Mouse (Mus musculus) MEL (cell line): Measurements from ENCODE around the gene Mcm6. TPM values are rescaled to one million over a fixed set of nuclear protein-coding genes. Genes with fewer than 3 reads are reported as not detected.

ENCODE experiments used
- DNase-seq: peaks from one replicate; pipeline ENCODE4 v3.0.0; 2011; ENCODE audit warnings: low read depth, low spot score
- H3K27ac ChIP-seq: 2 replicates; pipeline ENCODE4 v1.5.1; 2012; ENCODE audit warnings: low read depth, mild to moderate bottlenecking, control low read depth, low read length, moderate library complexity; ENCODE audit not compliant: control insufficient read depth
- H3K27me3 ChIP-seq, 2 experiments: fragments of 150-350 bp in 1 of 2; sonication (generic) in 1 of 2; 2 replicates each; pipeline ENCODE4 v1.6.1; 2012; ENCODE audit warnings: low read length in 2 of 2, mild to moderate bottlenecking in 2 of 2, improper control_type of control experiment in 1 of 2, moderate library complexity in 1 of 2; ENCODE audit not compliant: insufficient read depth in 2 of 2, control insufficient read depth in 1 of 2
- H3K36me3 ChIP-seq, 2 experiments: 2 replicates each; pipeline ENCODE4 v1.6.1; 2012 to 2014; ENCODE audit warnings: low read length in 2 of 2, improper control_type of control experiment in 1 of 2, inconsistent platforms in 1 of 2, mild to moderate bottlenecking in 1 of 2; ENCODE audit not compliant: insufficient read depth in 2 of 2, control insufficient read depth in 1 of 2
- H3K4me1 ChIP-seq, 2 experiments: fragments of 150-350 bp in 1 of 2; sonication (generic) in 1 of 2; 2 replicates each; pipeline ENCODE4 v1.6.1; 2012; ENCODE audit warnings: low read length in 2 of 2, improper control_type of control experiment in 1 of 2, mild to moderate bottlenecking in 1 of 2; ENCODE audit not compliant: insufficient read depth in 2 of 2, control insufficient read depth in 1 of 2
- H3K4me3 ChIP-seq, 2 experiments: fragments of 150-350 bp in 1 of 2; sonication (generic) in 1 of 2; 2 replicates each; pipeline ENCODE4 v1.5.1; 2012; ENCODE audit warnings: low read depth in 2 of 2, low read length in 2 of 2, mild to moderate bottlenecking in 2 of 2, moderate library complexity in 2 of 2, control low read depth in 1 of 2, improper control_type of control experiment in 1 of 2; ENCODE audit not compliant: control insufficient read depth in 1 of 2, insufficient read depth in 1 of 2
- H3K79me2 ChIP-seq: 2 replicates; pipeline ENCODE4 v1.6.1; 2012; ENCODE audit warnings: mild to moderate bottlenecking, low read length, moderate library complexity; ENCODE audit not compliant: control insufficient read depth, poor library complexity, insufficient read depth
- H3K9ac ChIP-seq: 2 replicates; pipeline ENCODE4 v1.6.1; 2012; ENCODE audit warnings: low read depth, mild to moderate bottlenecking, control low read depth, low read length, moderate library complexity; ENCODE audit not compliant: control insufficient read depth, poor library complexity, severe bottlenecking
- H3K9me3 ChIP-seq: fragments of 150-350 bp; sonication (generic); replicated peaks from 2 replicates; pipeline ENCODE4 v1.6.1; 2012; ENCODE audit warnings: mild to moderate bottlenecking, low read length, improper control_type of control experiment, moderate library complexity; ENCODE audit not compliant: insufficient read depth
- BHLHE40 ChIP-seq: IDR thresholded peaks from 2 replicates; pipeline ENCODE4 v1.6.1; 2012; ENCODE audit warnings: low read depth, mild to moderate bottlenecking, inconsistent platforms, low read length, improper control_type of control experiment, borderline replicate concordance
- CHD1 ChIP-seq: IDR thresholded peaks from 2 replicates; pipeline ENCODE4 v1.6.1; 2012; ENCODE audit warnings: low read depth, mild to moderate bottlenecking, inconsistent platforms, low read length, improper control_type of control experiment
- CHD2 ChIP-seq: IDR thresholded peaks from 2 replicates; pipeline ENCODE4 v1.6.1; 2011; ENCODE audit warnings: low read length, improper control_type of control experiment
- CTCF ChIP-seq, 3 experiments: IDR thresholded peaks in 2 of 3; conservative IDR thresholded peaks in 1 of 3; 2 replicates each; pipeline ENCODE4 v1.5.1; 2011 to 2012; ENCODE audit warnings: low read length in 3 of 3, low read depth in 2 of 3, mild to moderate bottlenecking in 2 of 3, improper control_type of control experiment in 1 of 3, inconsistent platforms in 1 of 3, mixed read lengths in 1 of 3, moderate library complexity in 1 of 3; ENCODE audit not compliant: control insufficient read depth in 1 of 3, insufficient read depth in 1 of 3, poor library complexity in 1 of 3, severe bottlenecking in 1 of 3
- E2F4 ChIP-seq: IDR thresholded peaks from 2 replicates; pipeline ENCODE4 v1.6.1; 2011; ENCODE audit warnings: low read depth, low read length, improper control_type of control experiment, borderline replicate concordance
- ELF1 ChIP-seq: IDR thresholded peaks from 2 replicates; pipeline ENCODE4 v1.6.1; 2014; ENCODE audit warnings: low read depth, mild to moderate bottlenecking, inconsistent platforms, low read length, improper control_type of control experiment, moderate library complexity
- EP300 ChIP-seq, 2 experiments: IDR thresholded peaks; 2 replicates each; pipeline ENCODE4 v1.6.1; 2011; ENCODE audit warnings: improper control_type of control experiment in 2 of 2, low read length in 2 of 2, low read depth in 1 of 2, mild to moderate bottlenecking in 1 of 2
- GABPA ChIP-seq: IDR thresholded peaks from 2 replicates; pipeline ENCODE4 v1.6.1; 2012; ENCODE audit warnings: low read depth, mild to moderate bottlenecking, inconsistent platforms, low read length, improper control_type of control experiment, moderate library complexity
- GATA1 ChIP-seq: IDR thresholded peaks from 2 replicates; pipeline ENCODE4 v1.6.1; 2011; ENCODE audit warnings: low read depth, low read length, improper control_type of control experiment
- HCFC1 ChIP-seq: IDR thresholded peaks from 2 replicates; pipeline ENCODE4 v1.6.1; 2012; ENCODE audit warnings: low read depth, mild to moderate bottlenecking, inconsistent platforms, low read length, improper control_type of control experiment, moderate library complexity
- KAT2A ChIP-seq: conservative IDR thresholded peaks from 2 replicates; pipeline ENCODE4 v1.6.1; 2012; ENCODE audit warnings: low read depth, low read length, improper control_type of control experiment, inconsistent platforms
- MAZ ChIP-seq: IDR thresholded peaks from 2 replicates; pipeline ENCODE4 v1.6.1; 2012; ENCODE audit warnings: low read depth, mild to moderate bottlenecking, inconsistent platforms, low read length, improper control_type of control experiment
- MEF2A ChIP-seq: IDR thresholded peaks from 2 replicates; pipeline ENCODE4 v1.6.1; 2014; ENCODE audit warnings: low read depth, mild to moderate bottlenecking, inconsistent platforms, low read length, improper control_type of control experiment; ENCODE audit not compliant: poor library complexity, insufficient replicate concordance, severe bottlenecking; ENCODE audit errors: extremely low read depth
- MXI1 ChIP-seq: IDR thresholded peaks from 2 replicates; pipeline ENCODE4 v1.6.1; 2011; ENCODE audit warnings: mild to moderate bottlenecking, low read depth, low read length, improper control_type of control experiment
- MYB ChIP-seq: IDR thresholded peaks from 2 replicates; pipeline ENCODE4 v1.6.1; 2011; ENCODE audit warnings: mild to moderate bottlenecking, low read depth, low read length, improper control_type of control experiment
- MYC ChIP-seq: IDR thresholded peaks from 2 replicates; pipeline ENCODE4 v1.6.1; 2011; ENCODE audit warnings: low read depth, mild to moderate bottlenecking, low read length, improper control_type of control experiment, moderate library complexity
- NELFE ChIP-seq: IDR thresholded peaks from 2 replicates; pipeline ENCODE4 v1.6.1; 2011; ENCODE audit warnings: low read depth, low read length, improper control_type of control experiment
- NRF1 ChIP-seq: IDR thresholded peaks from 2 replicates; pipeline ENCODE4 v1.6.1; 2014; ENCODE audit warnings: low read depth, mild to moderate bottlenecking, inconsistent platforms, low read length, improper control_type of control experiment, moderate library complexity; ENCODE audit not compliant: poor library complexity, insufficient read depth, severe bottlenecking
- RAD21 ChIP-seq: IDR thresholded peaks from 2 replicates; pipeline ENCODE4 v1.6.1; 2011; ENCODE audit warnings: mild to moderate bottlenecking, low read depth, low read length, improper control_type of control experiment
- RCOR1 ChIP-seq: IDR thresholded peaks from 2 replicates; pipeline ENCODE4 v1.6.1; 2012; ENCODE audit warnings: low read depth, mild to moderate bottlenecking, inconsistent platforms, low read length, improper control_type of control experiment
- SIN3A ChIP-seq: IDR thresholded peaks from 2 replicates; pipeline ENCODE4 v1.6.1; 2012; ENCODE audit warnings: low read length, improper control_type of control experiment, inconsistent platforms
- TCF12 ChIP-seq: IDR thresholded peaks from 2 replicates; pipeline ENCODE4 v1.6.1; 2014; ENCODE audit warnings: low read depth, mild to moderate bottlenecking, inconsistent platforms, low read length, improper control_type of control experiment, moderate library complexity
- ZNF384 ChIP-seq: IDR thresholded peaks from 2 replicates; pipeline ENCODE4 v1.6.1; 2012; ENCODE audit warnings: low read depth, mild to moderate bottlenecking, inconsistent platforms, low read length, improper control_type of control experiment
- polyA plus RNA-seq, 2 experiments: library from polyadenylated mRNA; stranded (reverse) in 1 of 2; unstranded in 1 of 2; fragments of >175 nt in 1 of 2; fragments of >200 nt in 1 of 2; gene quantifications; 2 replicates each; pipeline versions ENCODE4 v1.2.1 to v1.2.4; 2012; ENCODE audit warnings: low replicate concordance in 2 of 2, low read depth in 1 of 2; ENCODE audit not compliant: insufficient read length in 2 of 2, insufficient read depth in 1 of 2, missing spikeins in 1 of 2
- total RNA-seq: library from RNA; depleted of rRNA; stranded (reverse); fragments of 300-350 nt; gene quantifications from 2 replicates; pipeline ENCODE4 v1.2.3, GENCODE M21; 2012

Mcm6 gene
- total and polyA plus RNA-seq, 3 experiments: 218 to 850 (median 234) TPM

DNA sequence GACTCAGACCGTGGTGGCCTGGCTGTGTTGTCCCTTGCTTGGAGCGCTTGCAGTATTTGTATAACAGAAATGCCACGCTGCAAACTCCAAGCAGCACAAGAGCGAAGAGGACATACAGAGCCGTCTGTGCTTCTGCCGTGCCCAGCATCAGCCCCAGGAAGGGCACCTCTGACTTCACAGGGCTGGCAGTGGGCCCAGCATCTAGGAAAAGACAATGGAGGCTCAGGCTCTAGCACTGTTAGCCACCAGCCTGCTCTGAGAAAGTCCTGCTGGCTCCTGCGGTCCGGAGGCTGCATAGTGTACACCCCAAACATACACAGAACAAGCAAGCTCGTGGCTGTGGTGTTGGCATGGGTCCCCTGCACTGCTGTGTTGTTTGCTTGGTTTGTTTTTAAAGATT, 74.3 kb downstream of the Mcm6 start:
- Histone ChIP-seq H3K9ac (no peak overlapping the region), H3K4me3 (no peak overlapping the region), H3K9me3 (no peaks in the 10 kb centered on the region), H3K36me3 (no peaks in the 10 kb centered on the region), H3K79me2 (no peaks in the 10 kb centered on the region), H3K27ac (no peak overlapping the region), H3K27me3 (no peaks in the 10 kb centered on the region), H3K4me1 (no peaks in the 10 kb centered on the region)
- TF ChIP-seq GABPA: no peak
- no peak for TF ChIP-seq NELFE
- no peak for TF ChIP-seq CTCF (IDR thresholded peaks at IDR 0.05 in 2 of 3, conservative IDR thresholded peaks at IDR 0.05 in 1 of 3; ENCODE audit: control insufficient read depth in 1 of 3, insufficient read depth in 1 of 3, low read depth in 2 of 3, low read length in 3 of 3, poor library complexity in 1 of 3, severe bottlenecking in 1 of 3)
- TF ChIP-seq CHD1: no peak
- TF ChIP-seq MYC: no peak
- TF ChIP-seq BHLHE40: no peak
- no peak for DNase-seq

DNA sequence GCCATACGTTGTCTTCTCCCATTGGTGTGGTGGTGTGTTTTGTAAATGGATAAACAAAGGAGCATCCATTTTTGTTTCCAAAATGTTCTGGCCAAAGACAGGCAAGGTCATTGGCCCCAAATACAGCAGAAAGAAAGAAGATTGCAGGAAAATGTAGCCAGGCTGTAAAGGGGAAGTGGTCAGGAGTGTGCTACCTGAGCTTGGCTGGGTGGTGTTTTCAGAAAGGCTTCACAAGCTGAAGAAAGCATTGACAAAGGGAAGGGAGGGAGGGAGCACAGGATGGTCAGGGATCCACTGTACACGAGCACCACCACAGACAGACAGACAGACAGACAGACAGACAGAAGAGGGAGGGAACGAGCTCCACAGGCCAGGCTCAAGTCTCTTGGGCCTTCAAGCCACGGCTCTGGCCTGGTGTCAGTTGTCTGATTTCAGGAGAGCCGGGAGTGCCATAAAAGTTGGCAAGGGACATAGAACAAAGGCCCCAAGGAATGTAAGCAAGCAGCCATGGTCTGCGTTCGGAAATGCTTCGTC, 75.2 kb downstream of the Mcm6 start:
- TF ChIP-seq BHLHE40: no peak
- TF ChIP-seq MAZ: no peak
- TF ChIP-seq MYB: no peak
- TF ChIP-seq RCOR1: no peak
- no peak for TF ChIP-seq SIN3A
- TF ChIP-seq EP300 (IDR thresholded peaks at IDR 0.05; ENCODE audit: low read depth in 1 of 2, low read length in 2 of 2): no peak
- no peak for TF ChIP-seq MEF2A
- TF ChIP-seq MXI1: no peak
- TF ChIP-seq CTCF (IDR thresholded peaks at IDR 0.05 in 2 of 3, conservative IDR thresholded peaks at IDR 0.05 in 1 of 3; ENCODE audit: control insufficient read depth in 1 of 3, insufficient read depth in 1 of 3, low read depth in 2 of 3, low read length in 3 of 3, poor library complexity in 1 of 3, severe bottlenecking in 1 of 3): no peak
- no peak for TF ChIP-seq KAT2A
- TF ChIP-seq E2F4: no peak
- no peak for TF ChIP-seq GATA1
- TF ChIP-seq TCF12: no peak
- no peak for TF ChIP-seq CHD2
- no peak for TF ChIP-seq RAD21
- no peak for TF ChIP-seq ZNF384
- TF ChIP-seq HCFC1: no peak
- TF ChIP-seq ELF1: no peak
- no peak for TF ChIP-seq NRF1
- peak; percentile 22 for DNase-seq
- no peaks in the 10 kb centered on the region for H3K9me3 ChIP-seq
- peaks cover 0 to 5% of the 10 kb centered on the region in 2 experiments; a peak in 2 of 4 replicates for H3K36me3 ChIP-seq
- no peaks in the 10 kb centered on the region for H3K4me1 ChIP-seq
- H3K79me2 ChIP-seq: no peaks in the 10 kb centered on the region
- H3K27ac ChIP-seq: no peak overlapping the region
- no peaks in the 10 kb centered on the region for H3K27me3 ChIP-seq
- no peak overlapping the region for H3K9ac ChIP-seq
- H3K4me3 ChIP-seq: no peak overlapping the region
